Mouse (Mus musculus): Measurements from ENCODE around the gene Ppp6r2.

Gene Ppp6r2

GRCm38 (mm10) chr15:89241025-89241424 is 29.7 kb downstream of the Ppp6r2 start:
- in situ Hi-C loops (cut with MboI; ENCODE audit: low sequenced_read_pairs): no loop called here

- in situ Hi-C loops (cut with MboI; ENCODE audit: low sequenced_read_pairs): no loop called here
These were observed 37.7 kb downstream of the Ppp6r2 start for GRCm38 (mm10) chr15:89249063-89249462.

GRCm38 (mm10) chr15:89255330-89255729 is 44.0 kb downstream of the Ppp6r2 start:
- in situ Hi-C loops (cut with MboI; ENCODE audit: low sequenced_read_pairs): no loop called here

- in situ Hi-C loops (cut with MboI; ENCODE audit: low sequenced_read_pairs): no loop called here
These were observed 47.6 kb downstream of the Ppp6r2 start for GRCm38 (mm10) chr15:89258997-89259396.

GRCm38 (mm10) chr15:89264485-89264884 is 53.1 kb downstream of the Ppp6r2 start:
- in situ Hi-C loops (cut with MboI; ENCODE audit: low sequenced_read_pairs): no loop called here

GRCm38 (mm10) chr15:89275497-89275896 is 64.1 kb downstream of the Ppp6r2 start:
- in situ Hi-C loops (cut with MboI; ENCODE audit: low sequenced_read_pairs): no loop called here

- in situ Hi-C loops (cut with MboI; ENCODE audit: low sequenced_read_pairs): no loop called here
These were observed 66.0 kb downstream of the Ppp6r2 start for GRCm38 (mm10) chr15:89277366-89277765.

- in situ Hi-C loops (cut with MboI; ENCODE audit: low sequenced_read_pairs): no loop called here
These were observed 71.2 kb downstream of the Ppp6r2 start for GRCm38 (mm10) chr15:89282546-89282945.

- in situ Hi-C loops (cut with MboI; ENCODE audit: low sequenced_read_pairs): no loop called here
These were observed 72.7 kb downstream of the Ppp6r2 start for GRCm38 (mm10) chr15:89284094-89284493.

GRCm38 (mm10) chr15:89285004-89285403 is 73.7 kb downstream of the Ppp6r2 start:
- in situ Hi-C loops (cut with MboI; ENCODE audit: low sequenced_read_pairs): no loop called here

- in situ Hi-C loops (cut with MboI; ENCODE audit: low sequenced_read_pairs): no loop called here
These were observed 74.1 kb downstream of the Ppp6r2 start for GRCm38 (mm10) chr15:89285478-89285877.

- in situ Hi-C loops (cut with MboI; ENCODE audit: low sequenced_read_pairs): no loop called here
These were observed 74.8 kb downstream of the Ppp6r2 start for GRCm38 (mm10) chr15:89286114-89286513.

GRCm38 (mm10) chr15:89286582-89286981 is 75.2 kb downstream of the Ppp6r2 start:
- in situ Hi-C loops (cut with MboI; ENCODE audit: low sequenced_read_pairs): no loop called here

- in situ Hi-C loops (cut with MboI; ENCODE audit: low sequenced_read_pairs): no loop called here
These were observed 76.9 kb downstream of the Ppp6r2 start for GRCm38 (mm10) chr15:89288227-89288767.

GRCm38 (mm10) chr15:89289455-89289854 is 78.1 kb downstream of the Ppp6r2 start:
- in situ Hi-C loops (cut with MboI; ENCODE audit: low sequenced_read_pairs): no loop called here

- in situ Hi-C loops (cut with MboI; ENCODE audit: low sequenced_read_pairs): no loop called here
These were observed 80.2 kb downstream of the Ppp6r2 start for GRCm38 (mm10) chr15:89291521-89291920.

GRCm38 (mm10) chr15:89292795-89293194 is 81.4 kb downstream of the Ppp6r2 start:
- in situ Hi-C loops (cut with MboI; ENCODE audit: low sequenced_read_pairs): no loop called here

GRCm38 (mm10) chr15:89293778-89294177 is 82.4 kb downstream of the Ppp6r2 start:
- in situ Hi-C loops (cut with MboI; ENCODE audit: low sequenced_read_pairs): no loop called here

GRCm38 (mm10) chr15:89295580-89296165 is 84.3 kb downstream of the Ppp6r2 start:
- in situ Hi-C loops (cut with MboI; ENCODE audit: low sequenced_read_pairs): no loop called here

GRCm38 (mm10) chr15:89296465-89296864 is 85.1 kb downstream of the Ppp6r2 start:
- in situ Hi-C loops (cut with MboI; ENCODE audit: low sequenced_read_pairs): no loop called here

- in situ Hi-C loops (cut with MboI; ENCODE audit: low sequenced_read_pairs): no loop called here
These were observed 86.3 kb downstream of the Ppp6r2 start for GRCm38 (mm10) chr15:89297695-89298094.

GRCm38 (mm10) chr15:89300180-89300579 is 88.8 kb downstream of the Ppp6r2 start:
- in situ Hi-C loops (cut with MboI; ENCODE audit: low sequenced_read_pairs): no loop called here

- in situ Hi-C loops (cut with MboI; ENCODE audit: low sequenced_read_pairs): no loop called here
These were observed 89.2 kb downstream of the Ppp6r2 start for GRCm38 (mm10) chr15:89300600-89300999.

Data from CH12F3 (cell line).